Mouse (Mus musculus) kidney, embryonic 16.5 days (tissue): Measurements from ENCODE around the gene Fxr1. TPM values are rescaled to one million over a fixed set of nuclear protein-coding genes. Genes with fewer than 3 reads are reported as not detected.

ENCODE experiments used
- ATAC-seq: fragments of 200-750 bp; cut with Nextera tagmentation; 2 replicates; pipeline ENCODE4 v1.8.0; 2017; ENCODE audit warnings: moderate TSS enrichment; ENCODE audit not compliant: low FRiP score, low TSS enrichment
- H3K27ac ChIP-seq: fragments of 300-500 bp; sonication (generic); 2 replicates; pipeline ENCODE4 v1.5.1; 2014; ENCODE audit warnings: low read length
- H3K27me3 ChIP-seq: fragments of 300-500 bp; sonication (generic); 2 replicates; pipeline ENCODE4 v1.6.1; 2014; ENCODE audit warnings: low read length, control low read depth, mixed read lengths; ENCODE audit not compliant: insufficient read depth
- H3K36me3 ChIP-seq: fragments of 300-500 bp; sonication (generic); 2 replicates; pipeline ENCODE4 v1.6.1; 2014; ENCODE audit warnings: low read length, control low read depth, mixed read lengths; ENCODE audit not compliant: insufficient read depth
- H3K4me1 ChIP-seq: fragments of 300-500 bp; sonication (generic); 2 replicates; pipeline ENCODE4 v1.6.1; 2014; ENCODE audit warnings: low read length, control low read depth, mixed read lengths; ENCODE audit not compliant: insufficient read depth
- H3K4me2 ChIP-seq: fragments of 300-500 bp; sonication (generic); replicated peaks from 2 replicates; pipeline ENCODE4 v1.6.1; 2014; ENCODE audit warnings: low read depth, low read length
- H3K4me3 ChIP-seq: fragments of 300-500 bp; sonication (generic); 2 replicates; pipeline ENCODE4 v1.5.1; 2014; ENCODE audit warnings: mild to moderate bottlenecking, low read length
- H3K9ac ChIP-seq: fragments of 300-500 bp; sonication (generic); replicated peaks from 2 replicates; pipeline ENCODE4 v1.6.1; 2014; ENCODE audit warnings: low read length
- H3K9me3 ChIP-seq: fragments of 300-500 bp; sonication (generic); 2 replicates; pipeline ENCODE4 v1.6.1; 2016; ENCODE audit warnings: low read length, control low read depth
- WGBS: fragments of 180-500 bp; shearing (Covaris S2); extraction: QIAGEN DNeasy Blood & Tissue Kit; methylation state at CpG from one replicate; pipeline ENCODE4 v1.1.7; 2014; 5-methylcytosine and 5-hydroxymethylcytosine counted together
- polyA plus RNA-seq: library from polyadenylated mRNA; unstranded; fragments of >200 nt; fragmentation: Nextera tagmentation; extraction: Ambion mirVana; gene quantifications from 2 replicates; pipeline ENCODE4 v1.2.1, GENCODE M21; 2015

The Fxr1 gene
- polyA plus RNA-seq, 1 experiment from 2014 or later, result 57.6 TPM

GRCm38 (mm10) chr3:34102891-34103290 lies 83.1 kb downstream of the Fxr1 start:
- H3K4me1 ChIP-seq, result no peaks in the 10 kb centered on the region
- H3K36me3 ChIP-seq, result no peaks in the 10 kb centered on the region
- no peak overlapping the region for H3K4me3 ChIP-seq
- H3K9ac ChIP-seq, result no peak overlapping the region
- no peaks in the 10 kb centered on the region for H3K9me3 ChIP-seq
- ATAC-seq, result no peak
- peaks cover 19% of the 10 kb centered on the region for H3K27me3 ChIP-seq
- H3K27ac ChIP-seq, result no peak overlapping the region
- 79% methylated on average over 2 of the region's 2 CpGs for WGBS
- no peak overlapping the region for H3K4me2 ChIP-seq

GRCm38 (mm10) chr3:34103902-34104672 lies 84.3 kb downstream of the Fxr1 start:
- Histone ChIP-seq H3K9ac (no peak overlapping the region), H3K36me3 (no peaks in the 10 kb centered on the region), H3K4me1 (no peaks in the 10 kb centered on the region), H3K4me3 (no peak overlapping the region), H3K27ac (no peak overlapping the region), H3K9me3 (no peaks in the 10 kb centered on the region), H3K4me2 (no peak overlapping the region), H3K27me3 (peaks cover 19% of the 10 kb centered on the region)
- WGBS, result 44% methylated on average over 7 of the region's 7 CpGs
- ATAC-seq, result no peak

GRCm38 (mm10) chr3:34106421-34106820 lies 86.7 kb downstream of the Fxr1 start:
- peaks cover 19% of the 10 kb centered on the region for H3K27me3 ChIP-seq
- no peak overlapping the region for H3K27ac ChIP-seq
- H3K4me1 ChIP-seq, result no peaks in the 10 kb centered on the region
- H3K4me3 ChIP-seq, result no peak overlapping the region
- WGBS, result 22% methylated on average over 9 of the region's 9 CpGs
- no peak overlapping the region for H3K4me2 ChIP-seq
- no peaks in the 10 kb centered on the region for H3K36me3 ChIP-seq
- ATAC-seq, result no peak
- H3K9ac ChIP-seq, result no peak overlapping the region
- no peaks in the 10 kb centered on the region for H3K9me3 ChIP-seq

- Histone ChIP-seq H3K9me3 (no peaks in the 10 kb centered on the region), H3K9ac (no peak overlapping the region), H3K27ac (no peak overlapping the region), H3K4me1 (no peaks in the 10 kb centered on the region), H3K4me2 (no peak overlapping the region), H3K27me3 (peaks cover 19% of the 10 kb centered on the region), H3K4me3 (no peak overlapping the region), H3K36me3 (no peaks in the 10 kb centered on the region)
- ATAC-seq, result no peak
- WGBS, result 72% methylated on average over 3 of the region's 3 CpGs
These were observed 87.9 kb downstream of the Fxr1 start for GRCm38 (mm10) chr3:34107631-34108030.

GRCm38 (mm10) chr3:34111941-34112685 lies 92.4 kb downstream of the Fxr1 start:
- Histone ChIP-seq H3K9ac (no peak overlapping the region), H3K27me3 (0 out of 2 replicates have a peak, but pooled peaks cover 2% of the 10 kb centered on the region), H3K4me2 (no peak overlapping the region), H3K4me3 (no peak overlapping the region), H3K4me1 (no peaks in the 10 kb centered on the region), H3K27ac (no peak overlapping the region), H3K36me3 (no peaks in the 10 kb centered on the region), H3K9me3 (no peaks in the 10 kb centered on the region)
- WGBS, result 65% methylated on average over 11 of the region's 11 CpGs
- ATAC-seq, result peak; percentile 77; the same call in 1 of the 2 replicates

GRCm38 (mm10) chr3:34115806-34116205 lies 96.1 kb downstream of the Fxr1 start:
- Histone ChIP-seq H3K9me3 (no peaks in the 10 kb centered on the region), H3K4me3 (no peak overlapping the region), H3K36me3 (no peaks in the 10 kb centered on the region), H3K4me2 (no peak overlapping the region), H3K9ac (no peak overlapping the region), H3K27me3 (no peaks in the 10 kb centered on the region), H3K27ac (no peak overlapping the region), H3K4me1 (no peaks in the 10 kb centered on the region)
- 60% methylated on average over 6 of the region's 6 CpGs for WGBS
- no peak for ATAC-seq

- ATAC-seq, result no peak
- Histone ChIP-seq H3K4me1 (no peaks in the 10 kb centered on the region), H3K4me2 (no peak overlapping the region), H3K27ac (no peak overlapping the region), H3K9ac (no peak overlapping the region), H3K4me3 (no peak overlapping the region), H3K9me3 (no peaks in the 10 kb centered on the region), H3K36me3 (no peaks in the 10 kb centered on the region), H3K27me3 (no peaks in the 10 kb centered on the region)
- WGBS, result 74% methylated on average over 4 of the region's 4 CpGs
These were observed 100.1 kb downstream of the Fxr1 start for GRCm38 (mm10) chr3:34119869-34120268.

Other genes starting within 250 kb of the Fxr1 start
- 54.6 and 58.5 TPM in 2 replicates for gene Ttc14, start 220.1 kb upstream of the Fxr1 start, polyA plus RNA-seq
- 4.5 and 4.6 TPM in 2 replicates for gene Ccdc39, start 175.6 kb upstream of the Fxr1 start, polyA plus RNA-seq
- 131 and 147 TPM in 2 replicates for gene Dnajc19, start 61.4 kb downstream of the Fxr1 start, polyA plus RNA-seq